Mouse (Mus musculus): ENCODE measurements around the gene Drd5.

The Drd5 gene

DNA sequence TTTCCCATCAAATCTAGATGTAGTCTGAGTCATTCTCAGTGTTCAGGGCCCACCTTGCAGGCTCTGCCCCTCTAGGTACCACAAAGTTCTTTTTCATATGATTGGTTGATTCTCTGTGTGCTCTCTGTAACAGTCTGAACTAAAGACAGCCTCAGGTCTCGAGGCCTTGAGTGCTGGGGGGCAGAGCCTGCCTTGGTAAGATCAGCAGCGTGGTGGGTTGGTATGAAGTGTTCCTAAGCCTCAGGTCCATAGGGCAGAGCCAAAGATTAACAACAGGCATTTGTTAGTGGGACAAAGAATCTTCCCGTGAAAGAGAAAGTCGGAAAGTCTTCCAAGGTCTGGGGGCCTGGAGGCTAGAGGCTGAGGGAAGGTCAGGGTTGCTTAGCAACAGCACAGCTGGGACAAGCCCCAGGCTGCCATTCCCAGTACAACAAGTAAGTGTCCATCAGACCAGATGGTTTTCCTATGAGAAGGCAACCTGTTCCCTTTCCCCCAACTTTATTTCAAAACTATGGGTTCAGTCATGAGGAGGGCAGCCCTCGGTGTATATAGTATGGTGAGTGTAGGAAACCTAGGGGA, 31.3 kb downstream of the Drd5 start:
- DNase-seq (ENCODE audit: low read depth) = no peak

DNA sequence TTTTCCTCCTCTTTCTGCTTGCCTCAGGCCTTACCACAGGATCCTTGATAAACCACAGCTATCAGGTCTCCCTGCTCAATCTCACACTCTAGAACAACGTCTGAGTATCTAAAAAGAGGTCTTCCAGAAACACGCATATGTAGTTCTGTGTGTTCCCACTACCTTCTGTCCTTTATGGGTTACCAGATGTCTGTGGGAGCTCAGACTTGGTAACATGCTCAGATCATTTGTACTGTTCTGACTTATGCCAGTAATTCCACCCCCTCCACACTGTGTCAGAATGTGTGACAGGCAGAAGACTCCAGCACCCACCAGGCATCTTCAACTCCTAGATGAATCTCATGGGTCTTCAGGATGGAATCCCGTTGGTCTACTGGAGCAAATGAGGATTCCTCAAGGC, 37.8 kb downstream of the Drd5 start:
- DNase-seq (ENCODE audit: low read depth) = no peak

DNA sequence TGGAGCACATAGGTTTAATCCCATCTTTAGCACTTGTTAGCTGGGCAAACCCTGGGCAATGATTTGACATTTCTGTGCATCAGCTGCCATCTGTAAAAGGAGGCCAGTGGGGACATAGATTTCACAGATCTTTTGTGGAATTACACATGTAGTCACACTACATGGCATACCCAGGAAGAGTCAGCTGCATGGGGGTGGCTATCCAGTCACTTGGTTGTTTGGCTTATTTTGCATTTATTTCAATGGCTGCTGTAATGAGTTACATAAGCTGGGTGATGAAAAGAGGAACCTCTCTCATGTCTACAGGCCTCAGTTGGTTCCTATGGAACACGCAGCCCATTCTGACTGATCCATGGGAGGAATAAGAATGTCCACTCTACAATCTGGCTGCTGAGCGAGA, 40.5 kb downstream of the Drd5 start:
- DNase-seq (ENCODE audit: low read depth) = no peak

DNA sequence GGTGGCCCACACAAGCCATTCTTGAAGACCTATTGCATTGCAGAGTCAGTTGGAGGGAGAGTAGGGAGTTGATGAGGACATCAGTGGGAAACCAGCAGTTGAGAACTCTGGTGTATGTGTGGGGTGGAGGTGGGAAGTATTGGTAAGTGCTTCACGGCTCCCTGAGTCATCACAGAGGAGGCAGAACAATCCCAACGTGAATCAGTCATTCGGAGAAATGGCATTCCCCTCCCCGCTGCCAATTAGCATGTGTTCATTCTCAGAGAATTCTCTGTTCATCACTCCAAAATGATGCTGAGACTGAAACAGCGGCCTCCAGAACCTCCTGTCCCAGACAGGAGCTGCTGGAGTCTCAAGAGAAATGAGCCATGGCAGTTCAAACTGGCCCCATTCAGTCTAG, 45.2 kb downstream of the Drd5 start:
- no peak for DNase-seq (ENCODE audit: low read depth)

DNA sequence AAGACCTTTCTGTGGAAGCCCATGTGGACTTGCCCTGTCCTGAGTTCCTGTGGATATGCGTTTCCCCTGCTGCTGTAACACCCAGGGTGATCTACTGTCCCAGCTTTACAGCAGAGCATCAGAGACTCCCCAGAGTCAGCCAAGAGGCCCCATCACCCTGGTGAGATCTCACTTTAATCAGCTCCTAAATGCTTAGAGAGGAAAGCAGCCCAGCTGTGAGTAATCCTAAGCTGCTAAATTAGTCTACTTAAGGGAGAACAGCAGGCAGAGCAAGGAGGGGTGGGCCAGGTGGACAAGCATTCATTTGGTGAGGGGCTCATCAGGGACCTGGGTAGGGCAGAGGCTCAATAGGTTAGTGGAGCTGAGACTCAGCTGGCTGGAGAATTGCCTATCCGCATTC, 46.4 kb downstream of the Drd5 start:
- DNase-seq (ENCODE audit: low read depth) = no peak

DNA sequence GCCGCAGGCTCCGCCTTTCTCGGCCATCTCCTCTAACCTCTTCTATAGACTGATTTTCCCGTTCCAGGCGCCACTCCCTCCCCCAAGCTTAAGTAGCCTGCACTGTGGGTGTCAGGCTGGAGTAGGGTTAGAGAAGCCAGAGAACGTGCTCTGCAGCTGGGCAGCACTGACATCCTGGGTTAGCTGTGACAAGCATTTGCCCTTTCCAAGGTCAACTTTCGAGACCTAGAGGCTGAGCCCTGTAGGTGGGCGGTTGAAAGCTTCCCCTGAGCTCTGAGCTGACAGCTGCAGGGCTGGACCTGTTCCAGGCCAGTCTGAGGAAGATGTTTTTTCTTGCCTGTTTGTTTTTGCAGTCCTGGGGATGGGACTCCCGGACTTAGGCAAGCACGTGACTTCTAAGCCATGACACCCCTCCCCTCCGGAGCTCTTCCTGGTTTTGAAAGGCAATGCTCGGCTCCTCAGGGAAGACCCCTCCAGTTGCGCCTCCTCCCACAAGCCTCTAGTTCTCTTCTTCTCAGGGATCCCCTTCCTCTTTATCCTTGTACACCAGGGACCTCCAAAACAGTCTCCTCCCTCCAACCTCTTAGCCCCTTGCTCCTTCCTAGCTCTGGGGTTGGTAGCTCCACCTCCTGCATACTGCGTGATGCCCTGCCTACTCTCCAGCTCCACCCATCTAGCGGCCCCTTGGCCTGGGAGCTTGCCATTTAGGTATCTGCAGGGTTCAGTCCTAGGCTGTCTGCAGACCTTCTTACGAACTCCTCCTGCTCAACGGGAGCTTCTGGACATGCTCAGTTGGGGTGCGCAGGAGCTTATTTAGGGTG, 47.7 kb downstream of the Drd5 start:
- no peak for DNase-seq (ENCODE audit: low read depth)

DNA sequence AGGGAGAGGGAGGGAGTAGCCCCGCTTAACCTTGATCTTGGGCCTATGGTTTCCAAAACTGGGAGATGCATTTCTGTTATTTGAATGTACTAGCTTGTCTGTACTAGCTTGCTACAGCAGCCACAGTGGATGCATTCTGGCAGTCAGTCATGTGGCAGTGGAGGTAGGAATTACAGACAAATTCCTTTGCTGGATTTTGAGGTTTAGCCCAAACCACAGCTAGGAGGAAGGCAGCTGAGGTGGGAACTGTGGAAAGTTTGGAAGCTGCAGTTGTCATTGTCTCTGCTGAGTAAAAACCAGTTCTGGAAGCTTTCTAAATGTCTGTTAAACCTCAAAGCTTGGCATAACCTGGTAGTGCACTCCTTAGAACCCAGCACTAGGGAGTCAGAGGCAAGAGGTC, 52.1 kb downstream of the Drd5 start:
- DNase-seq (ENCODE audit: low read depth) = no peak
